Mouse (Mus musculus) hindbrain, embryonic 14.5 days (tissue): Measurements from ENCODE around the gene Acvrl1. TPM values are rescaled to one million over a fixed set of nuclear protein-coding genes. Genes with fewer than 3 reads are reported as not detected.

Experiments used
- ATAC-seq: fragments of 200-750 bp; cut with Nextera tagmentation; 2 replicates; pipeline ENCODE4 v1.8.0; 2017; ENCODE audit warnings: moderate number of reproducible peaks, mild to moderate bottlenecking, moderate TSS enrichment, moderate library complexity; ENCODE audit not compliant: low FRiP score
- DNase-seq: peaks from one replicate; pipeline ENCODE4 v3.0.0-alpha.2; 2015; ENCODE audit warnings: low spot score
- H3K27ac ChIP-seq: fragments of 300-500 bp; sonication (generic); 2 replicates; pipeline ENCODE4 v1.5.1; 2014; ENCODE audit warnings: mild to moderate bottlenecking, moderate library complexity
- H3K27me3 ChIP-seq: fragments of 300-500 bp; sonication (generic); 2 replicates; pipeline ENCODE4 v1.6.1; 2014; ENCODE audit warnings: mild to moderate bottlenecking, low read length, mixed read lengths; ENCODE audit not compliant: control insufficient read depth, insufficient read depth
- H3K36me3 ChIP-seq: fragments of 300-500 bp; sonication (generic); replicated peaks from 2 replicates; pipeline ENCODE4 v1.6.1; 2014; ENCODE audit not compliant: control insufficient read depth, insufficient read depth
- H3K4me1 ChIP-seq: fragments of 300-500 bp; sonication (generic); replicated peaks from 2 replicates; pipeline ENCODE4 v1.6.1; 2014; ENCODE audit warnings: antibody characterized with exemption, low read length, mixed read lengths; ENCODE audit not compliant: control insufficient read depth, insufficient read depth
- H3K4me2 ChIP-seq: fragments of 300-500 bp; sonication (generic); replicated peaks from 2 replicates; pipeline ENCODE4 v1.6.1; 2014; ENCODE audit warnings: mild to moderate bottlenecking, moderate library complexity
- H3K4me3 ChIP-seq: fragments of 300-500 bp; sonication (generic); replicated peaks from 2 replicates; pipeline ENCODE4 v1.5.1; 2014; ENCODE audit warnings: mild to moderate bottlenecking, low read length
- H3K9ac ChIP-seq: fragments of 300-500 bp; sonication (generic); 2 replicates; pipeline ENCODE4 v1.6.1; 2014
- H3K9me3 ChIP-seq: fragments of 300-500 bp; sonication (generic); 2 replicates; pipeline ENCODE4 v1.6.1; 2016; ENCODE audit warnings: low read length; ENCODE audit not compliant: control insufficient read depth
- WGBS: fragments of 180-500 bp; shearing (Covaris S2); extraction: QIAGEN DNeasy Blood & Tissue Kit; methylation state at CpG from one replicate; pipeline ENCODE4 v1.1.7; 2014; 5-methylcytosine and 5-hydroxymethylcytosine counted together
- polyA plus RNA-seq: library from polyadenylated mRNA; unstranded; fragments of >200 nt; fragmentation: Nextera tagmentation; extraction: Ambion mirVana; gene quantifications from 2 replicates; pipeline ENCODE4 v1.2.1, GENCODE M21; 2014

Acvrl1 gene
- polyA plus RNA-seq, 1 experiment from 2014 or later: 5.7 TPM

DNA sequence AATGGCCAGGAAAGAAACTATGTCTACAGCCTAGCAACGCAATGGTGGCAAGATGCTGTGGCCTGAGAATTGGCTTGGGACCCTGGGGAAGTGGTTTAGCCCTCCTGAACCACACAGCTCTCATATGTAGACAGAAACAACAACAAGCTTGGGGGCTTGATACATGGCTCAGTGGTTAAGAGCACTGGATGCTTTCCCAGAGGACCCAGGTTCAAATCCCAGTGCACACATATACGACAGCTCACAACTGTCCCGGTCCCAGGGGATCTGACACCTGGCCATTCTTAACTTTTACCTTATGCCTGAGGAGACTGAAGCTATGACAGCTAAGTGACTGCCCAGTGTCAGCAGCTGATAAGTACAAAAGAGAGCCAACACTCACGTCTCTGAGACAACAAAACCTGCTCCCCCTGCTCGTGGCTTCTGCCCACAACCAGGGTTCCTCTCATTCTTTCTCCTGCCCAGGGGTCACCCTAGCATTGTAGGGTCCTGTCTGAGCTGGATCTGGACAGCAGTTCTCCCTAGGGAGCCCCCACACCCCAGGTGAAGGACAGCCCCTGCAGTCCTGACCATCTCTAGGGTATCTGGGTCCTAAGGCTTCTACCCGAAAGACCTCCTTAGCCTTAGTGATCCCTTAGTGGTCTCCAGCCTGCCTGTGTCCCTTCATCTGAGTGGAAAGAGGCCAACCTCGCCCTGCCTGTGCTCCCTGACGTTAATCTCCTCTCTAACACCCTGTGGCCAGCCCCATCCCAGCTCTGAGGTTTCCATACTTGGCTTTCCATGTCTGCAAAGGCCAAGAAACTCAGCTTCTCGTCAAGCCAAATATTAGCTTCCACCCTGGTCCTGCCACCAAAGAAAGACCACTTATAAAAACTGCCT, 6.7 kb upstream of the Acvrl1 start:
- Histone ChIP-seq H3K27ac (no peak overlapping the region), H3K4me3 (no peak overlapping the region), H3K4me2 (no peak overlapping the region), H3K27me3 (0 out of 2 replicates have a peak, but pooled peaks cover under 1% of the 10 kb centered on the region), H3K9me3 (no peaks in the 10 kb centered on the region), H3K4me1 (no peaks in the 10 kb centered on the region), H3K9ac (no peak overlapping the region), H3K36me3 (no peaks in the 10 kb centered on the region)
- DNase-seq (no peak), ATAC-seq (no peak)
- 75% methylated on average over 9 of the region's 9 CpGs for WGBS

DNA sequence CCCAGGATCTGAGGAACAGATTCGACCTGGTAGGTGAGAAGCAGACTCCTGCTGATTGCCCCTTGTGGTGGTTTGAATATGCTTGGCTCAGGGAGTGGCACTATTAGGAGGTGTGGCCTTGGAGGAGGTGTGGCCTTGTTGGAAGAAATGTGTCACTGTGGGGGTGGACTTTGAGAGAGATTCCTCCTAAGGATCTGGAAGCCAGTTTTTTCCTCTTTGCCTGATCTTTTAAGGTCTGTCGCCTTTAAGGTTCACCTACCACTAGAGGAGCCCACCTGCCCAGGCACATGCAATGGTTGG, 6.1 kb upstream of the Acvrl1 start:
- no peak for DNase-seq
- Histone ChIP-seq H3K27ac (no peak overlapping the region), H3K4me3 (no peak overlapping the region), H3K4me2 (no peak overlapping the region), H3K9ac (no peak overlapping the region), H3K9me3 (no peaks in the 10 kb centered on the region), H3K4me1 (no peaks in the 10 kb centered on the region), H3K36me3 (no peaks in the 10 kb centered on the region), H3K27me3 (0 out of 2 replicates have a peak, but pooled peaks cover 7% of the 10 kb centered on the region)
- 26% methylated on average over 2 of the region's 2 CpGs for WGBS
- ATAC-seq: no peak

DNA sequence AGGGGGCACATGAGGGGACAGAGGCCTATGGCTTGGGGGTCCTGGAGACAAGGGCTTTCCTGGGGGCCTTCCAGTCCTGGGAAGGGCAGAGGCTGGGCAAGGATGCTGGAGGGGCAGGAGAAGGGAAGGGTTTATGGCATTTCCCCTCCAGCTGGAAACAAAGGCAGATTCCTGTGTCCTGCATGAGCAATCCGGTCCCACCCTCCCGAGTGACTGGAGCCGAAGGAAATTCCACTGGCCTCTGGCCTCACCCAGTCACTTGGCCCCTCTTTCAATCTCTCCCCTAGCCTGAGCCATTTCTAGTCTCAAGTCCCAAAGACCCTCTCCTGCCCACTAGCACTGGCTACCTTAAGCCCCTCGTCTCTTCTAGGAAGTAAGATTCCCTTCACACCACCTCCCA, 5.1 kb upstream of the Acvrl1 start:
- Histone ChIP-seq H3K36me3 (no peaks in the 10 kb centered on the region), H3K4me3 (no peak overlapping the region), H3K4me1 (no peaks in the 10 kb centered on the region), H3K4me2 (no peak overlapping the region), H3K9ac (no peak overlapping the region), H3K27me3 (peaks cover 16% of the 10 kb centered on the region), H3K27ac (no peak overlapping the region), H3K9me3 (no peaks in the 10 kb centered on the region)
- 55% methylated on average over 4 of the region's 4 CpGs for WGBS
- DNase-seq: no peak
- ATAC-seq: no peak

DNA sequence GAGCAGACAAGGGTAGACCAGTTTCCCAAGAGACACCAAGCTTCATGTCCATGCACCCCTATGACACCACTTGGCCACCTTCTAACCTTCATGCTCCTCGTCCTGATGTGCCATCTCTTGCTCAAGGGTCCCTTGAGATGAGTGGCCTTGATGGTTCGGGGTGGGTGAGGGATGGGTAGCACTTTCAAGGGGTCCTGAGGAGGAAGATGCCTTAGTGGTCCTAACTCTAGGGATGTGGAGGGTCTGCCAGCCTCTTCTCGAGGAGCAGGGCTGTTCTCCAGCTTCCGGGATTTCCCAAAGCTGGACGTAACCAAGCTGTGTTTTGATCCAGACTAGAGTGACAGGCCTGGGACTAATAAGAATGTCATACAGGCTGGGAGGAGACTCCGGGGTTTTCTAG, 2.8 kb upstream of the Acvrl1 start:
- Histone ChIP-seq H3K4me1 (no peaks in the 10 kb centered on the region; the same call in 1 of the 2 replicates), H3K9me3 (no peaks in the 10 kb centered on the region), H3K4me2 (no peak overlapping the region), H3K9ac (no peak overlapping the region), H3K27ac (no peak overlapping the region), H3K4me3 (no peak overlapping the region), H3K36me3 (no peaks in the 10 kb centered on the region), H3K27me3 (peaks cover 38% of the 10 kb centered on the region)
- ATAC-seq (no peak), DNase-seq (no peak)
- 90% methylated on average over 6 of the region's 6 CpGs for WGBS

DNA sequence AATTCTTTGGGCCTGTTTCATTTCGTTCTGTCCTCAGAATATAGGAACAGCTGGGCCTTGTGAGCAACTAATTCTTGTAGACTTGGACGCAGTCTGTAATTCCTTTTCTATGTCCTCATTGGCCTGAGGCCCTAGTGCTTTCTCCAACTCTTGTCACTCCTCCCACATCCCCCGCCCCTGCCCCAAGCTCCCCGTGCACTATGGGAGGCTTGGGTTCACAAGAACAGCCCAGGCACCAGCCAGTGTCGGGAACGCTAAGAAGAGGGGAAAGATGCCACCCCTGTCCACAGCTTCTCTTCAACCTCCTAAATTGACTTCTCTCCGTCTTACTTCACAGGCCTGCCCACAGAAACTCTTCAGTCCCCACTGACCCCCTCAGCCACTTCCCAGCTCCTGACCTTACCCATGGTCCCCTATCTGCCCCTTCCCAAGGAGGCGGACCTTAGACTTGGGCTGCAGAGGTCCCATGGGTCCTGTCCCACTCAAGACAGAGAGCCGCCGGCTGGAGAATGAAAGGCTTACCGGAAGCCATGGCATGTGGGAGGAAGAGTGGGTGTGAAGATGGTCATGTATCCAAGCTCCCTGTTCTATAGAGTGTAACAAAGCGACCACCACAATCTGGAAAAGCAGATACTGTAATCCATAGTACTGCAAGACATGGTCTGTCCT, 1.3 kb upstream of the Acvrl1 start:
- Histone ChIP-seq H3K36me3 (no peaks in the 10 kb centered on the region), H3K27ac (no peak overlapping the region), H3K27me3 (peaks cover 42% of the 10 kb centered on the region), H3K4me2 (no peak overlapping the region), H3K4me3 (no peak overlapping the region), H3K9ac (no peak overlapping the region), H3K9me3 (no peaks in the 10 kb centered on the region), H3K4me1 (peaks cover 2% of the 10 kb centered on the region; the same call in 1 of the 2 replicates)
- DNase-seq (no peak), ATAC-seq (no peak)
- WGBS: 81% methylated on average over 12 of the region's 12 CpGs

DNA sequence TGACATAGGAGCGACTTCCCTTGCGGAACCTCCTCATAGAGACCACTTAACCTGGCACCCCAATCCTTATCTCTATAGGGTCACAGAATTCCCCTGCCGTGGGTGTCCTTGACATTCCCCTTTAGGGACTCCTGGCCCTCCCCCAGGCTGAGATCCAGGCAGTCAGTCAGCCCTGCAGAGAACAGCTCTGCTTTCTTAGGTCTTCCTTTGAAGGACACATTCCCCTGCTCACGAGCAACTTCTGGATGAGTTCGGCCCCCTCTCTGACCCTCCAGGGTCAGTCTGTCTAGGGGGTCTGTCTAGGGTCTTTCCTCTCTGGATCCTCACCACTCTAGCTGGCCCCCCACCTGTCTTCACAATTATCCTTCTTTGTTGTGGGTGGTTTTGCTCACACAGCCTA, 1.1 kb downstream of the Acvrl1 start:
- 29% methylated on average over 5 of the region's 5 CpGs for WGBS
- Histone ChIP-seq H3K4me1 (peaks cover 3% of the 10 kb centered on the region; the same call in 1 of the 2 replicates), H3K9me3 (no peaks in the 10 kb centered on the region), H3K36me3 (no peaks in the 10 kb centered on the region), H3K4me2 (no peak overlapping the region), H3K27ac (no peak overlapping the region), H3K4me3 (no peak overlapping the region), H3K27me3 (peaks cover 42% of the 10 kb centered on the region), H3K9ac (no peak overlapping the region)
- DNase-seq: no peak
- no peak for ATAC-seq

DNA sequence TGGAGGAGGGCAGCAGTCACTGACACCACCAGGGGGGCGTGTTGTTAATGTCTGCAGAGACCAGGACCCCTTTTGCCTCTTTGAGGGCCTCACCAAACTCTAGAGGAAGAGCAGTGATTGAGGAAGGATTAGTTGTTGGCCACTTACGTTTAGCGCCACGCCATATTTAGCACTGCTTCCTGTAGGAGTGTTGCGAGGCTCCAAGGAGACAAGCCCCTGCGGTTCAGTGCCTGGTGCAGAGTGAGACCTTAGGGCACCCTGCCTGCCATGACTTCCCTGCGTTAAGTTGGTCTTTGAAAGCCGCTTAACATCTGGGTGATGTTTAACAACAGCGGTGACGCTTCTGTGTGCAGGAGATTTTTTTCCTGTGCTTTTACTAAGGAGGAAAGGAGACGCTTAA, 3.2 kb downstream of the Acvrl1 start:
- WGBS: 36% methylated on average over 11 of the region's 11 CpGs
- peaks cover 3% of the 10 kb centered on the region; the same call in 1 of the 2 replicates for H3K4me1 ChIP-seq
- ATAC-seq: no peak

DNA sequence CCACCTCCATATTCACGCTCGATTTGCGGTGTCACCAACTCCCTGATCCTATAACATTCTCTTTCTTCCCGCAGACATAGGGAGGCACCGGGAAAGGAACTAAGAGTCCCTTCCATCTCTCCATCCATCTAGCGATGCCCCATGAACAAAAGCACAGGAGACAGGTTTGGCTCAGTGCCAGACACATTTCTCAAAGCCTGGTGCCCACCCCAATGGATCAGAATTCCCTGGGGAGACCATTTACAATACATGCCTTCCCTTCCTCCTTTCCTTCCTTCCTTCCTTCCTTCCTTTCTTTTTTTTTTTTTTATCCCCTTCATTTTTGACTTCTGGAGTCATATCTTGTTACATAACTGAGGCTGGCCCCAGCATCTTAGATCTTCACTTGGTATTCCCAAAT, 3.7 kb downstream of the Acvrl1 start:
- H3K4me2 ChIP-seq: no peak overlapping the region

More for the DNA sequence above, 3.2 kb downstream of the Acvrl1 start:
- H3K36me3 ChIP-seq: no peaks in the 10 kb centered on the region
- H3K9me3 ChIP-seq: no peaks in the 10 kb centered on the region
- no peak overlapping the region for H3K27ac ChIP-seq
- DNase-seq: no peak
- H3K4me3 ChIP-seq: no peak overlapping the region
- no peak overlapping the region for H3K9ac ChIP-seq
- no peak overlapping the region for H3K4me2 ChIP-seq
- peaks cover 42% of the 10 kb centered on the region for H3K27me3 ChIP-seq

DNA sequence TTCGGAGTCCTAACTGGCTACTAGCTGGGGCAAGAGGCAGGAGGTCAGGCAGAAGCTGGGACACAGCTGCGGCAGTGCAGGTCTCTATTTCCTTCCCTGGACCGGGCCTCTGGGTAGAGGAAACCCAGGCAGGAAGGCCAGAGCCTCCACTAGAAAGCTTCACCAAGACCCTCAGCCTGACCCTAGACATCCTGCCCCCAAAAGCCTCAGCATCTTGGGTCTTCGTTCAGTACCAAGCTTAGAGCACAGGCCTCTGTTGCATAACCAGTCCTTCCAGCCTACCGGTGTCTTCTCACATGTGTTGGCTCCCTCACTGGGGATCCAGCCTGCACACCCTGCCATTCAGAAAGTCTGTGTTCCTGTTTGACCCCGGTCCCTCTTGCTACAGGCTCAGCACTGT, 4.4 kb downstream of the Acvrl1 start:
- H3K4me1 ChIP-seq: peaks cover 3% of the 10 kb centered on the region; the same call in 1 of the 2 replicates
- DNase-seq (no peak), ATAC-seq (no peak)
- H3K27ac ChIP-seq: no peak overlapping the region
- no peaks in the 10 kb centered on the region for H3K9me3 ChIP-seq
- H3K9ac ChIP-seq: no peak overlapping the region
- H3K4me2 ChIP-seq: no peak overlapping the region
- peaks cover 30% of the 10 kb centered on the region for H3K27me3 ChIP-seq
- no peaks in the 10 kb centered on the region for H3K36me3 ChIP-seq
- H3K4me3 ChIP-seq: no peak overlapping the region
- WGBS: 81% methylated on average over 6 of the region's 6 CpGs

More for the DNA sequence above, 3.7 kb downstream of the Acvrl1 start:
- Histone ChIP-seq H3K36me3 (no peaks in the 10 kb centered on the region), H3K9me3 (no peaks in the 10 kb centered on the region), H3K4me3 (no peak overlapping the region), H3K27me3 (peaks cover 37% of the 10 kb centered on the region), H3K27ac (no peak overlapping the region), H3K9ac (no peak overlapping the region), H3K4me1 (peaks cover 3% of the 10 kb centered on the region; the same call in 1 of the 2 replicates)
- DNase-seq (no peak), ATAC-seq (no peak)
- WGBS: 36% methylated on average over 6 of the region's 6 CpGs
